Mouse (Mus musculus): ENCODE results near the gene Lztr1. TPM values are rescaled to one million over a fixed set of nuclear protein-coding genes. Genes with fewer than 3 reads are reported as not detected.
A peak's percentile ranks its signal among the peaks of the same experiment; 100 is the strongest.

The Lztr1 gene
- total RNA-seq, 2 experiments from 2014 or later, result 27.1 to 39.5 TPM

DNA sequence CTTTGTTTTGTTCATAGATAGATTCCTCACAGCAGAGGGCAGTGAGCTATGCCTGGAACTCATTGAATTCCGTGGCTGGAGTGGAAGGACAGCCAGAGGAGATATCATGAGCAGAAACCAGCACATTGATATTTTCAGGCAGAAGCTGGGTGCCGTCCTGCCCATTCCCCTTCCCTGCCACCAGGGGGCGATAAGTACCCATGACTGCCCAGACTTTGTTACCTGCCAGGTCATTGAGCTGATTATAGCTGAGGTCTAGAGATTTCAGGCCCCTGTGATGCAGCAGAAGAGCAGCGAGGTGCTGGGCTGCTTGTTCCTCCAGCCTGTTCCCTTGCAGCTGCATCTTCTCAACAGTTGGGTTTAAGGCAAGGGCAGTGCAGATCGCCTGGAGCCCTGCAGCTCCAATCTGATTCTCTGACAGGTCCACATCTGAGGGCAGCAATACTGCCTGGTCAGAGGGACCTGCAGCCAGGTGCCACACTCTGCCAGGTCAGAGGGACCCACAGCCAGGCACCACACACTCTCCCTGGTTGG is 49.5 kb downstream of the Lztr1 start:
- peak; percentile 67 for DNase-seq

DNA sequence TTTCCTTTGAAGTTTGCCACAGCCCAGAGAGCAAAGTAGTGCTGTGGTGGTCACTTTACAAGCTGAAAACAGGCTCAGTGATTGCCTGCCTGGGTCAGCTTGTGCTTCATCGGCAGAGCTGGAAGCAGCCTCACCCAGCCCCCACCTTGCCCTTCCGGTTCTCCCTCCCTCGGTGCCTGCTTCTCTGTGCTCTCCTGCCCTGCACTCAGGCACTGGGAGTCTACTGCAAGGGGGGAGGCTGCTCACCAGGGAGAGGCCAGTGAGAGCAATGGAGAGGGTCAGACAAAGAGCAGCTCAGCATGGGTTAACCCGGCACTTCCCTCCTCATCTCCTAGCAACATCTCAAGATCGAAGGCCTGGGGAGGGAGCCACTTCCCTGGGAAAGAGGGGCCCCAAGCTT is 50.3 kb downstream of the Lztr1 start:
- no peak for DNase-seq

DNA sequence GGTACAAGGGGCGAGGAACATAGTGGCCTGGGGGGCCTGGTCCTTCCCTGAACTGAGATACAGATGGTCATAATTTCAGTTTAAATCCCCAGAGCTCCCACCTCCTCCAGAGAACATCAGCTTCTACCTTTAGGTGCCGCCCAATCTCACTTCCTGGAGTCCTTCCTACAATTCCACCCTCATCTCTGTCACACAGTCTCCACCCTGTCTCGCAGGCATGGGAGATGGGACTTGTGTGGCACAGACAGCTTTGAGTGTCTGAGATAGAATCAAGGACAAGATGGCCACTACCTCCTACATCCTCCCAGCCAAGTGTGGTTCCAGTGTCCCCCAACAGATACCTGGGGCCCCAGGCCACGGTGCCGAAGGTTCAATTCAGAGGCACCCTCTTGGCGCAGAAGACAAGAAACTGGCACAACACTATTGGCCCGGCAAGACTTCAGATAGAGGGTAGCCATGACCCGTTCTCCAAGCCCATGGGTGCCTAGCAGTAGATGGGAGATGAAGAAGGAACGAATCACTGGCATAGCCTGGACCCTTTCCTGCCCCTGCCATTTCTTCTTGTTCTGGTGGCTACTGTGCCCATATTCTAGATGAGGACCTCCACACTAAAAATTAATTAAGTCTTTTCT is 51.0 kb downstream of the Lztr1 start:
- no peak for DNase-seq

DNA sequence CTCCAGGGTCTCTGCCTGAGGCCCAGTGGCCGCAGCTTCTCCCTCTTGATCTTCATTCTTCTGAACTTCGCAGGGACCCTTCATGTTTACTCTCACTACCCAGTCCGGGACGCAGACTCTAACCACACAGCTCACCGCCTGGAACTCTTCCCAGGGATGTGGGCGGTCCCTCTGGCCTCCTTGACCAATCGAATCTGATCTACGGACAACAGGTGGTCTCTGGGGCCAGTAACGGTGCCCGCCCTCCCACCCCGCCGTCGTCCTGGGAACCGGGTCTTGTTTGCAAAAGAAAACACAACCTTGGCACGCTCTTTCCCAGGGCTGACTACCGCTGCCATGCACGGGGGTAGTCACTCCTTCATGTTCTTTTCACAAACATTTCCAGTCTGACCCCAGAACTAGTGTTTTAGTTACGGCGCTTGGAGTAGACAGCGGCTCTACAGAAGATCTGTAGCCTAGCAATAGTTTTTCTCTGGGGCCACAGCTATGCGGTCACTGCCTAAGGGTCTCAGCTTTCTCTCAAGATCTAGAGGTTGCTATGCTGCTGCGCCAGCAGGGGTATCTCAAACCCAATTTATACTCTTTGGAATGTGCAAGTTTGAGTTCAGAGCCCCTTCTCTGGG is 52.8 kb downstream of the Lztr1 start, which contains the start of gene Lrrc74b:
Lrrc74b (minus strand) TSS at position 120 of the 623 bp plus-strand sequence.
- peak; percentile 76 for DNase-seq

DNA sequence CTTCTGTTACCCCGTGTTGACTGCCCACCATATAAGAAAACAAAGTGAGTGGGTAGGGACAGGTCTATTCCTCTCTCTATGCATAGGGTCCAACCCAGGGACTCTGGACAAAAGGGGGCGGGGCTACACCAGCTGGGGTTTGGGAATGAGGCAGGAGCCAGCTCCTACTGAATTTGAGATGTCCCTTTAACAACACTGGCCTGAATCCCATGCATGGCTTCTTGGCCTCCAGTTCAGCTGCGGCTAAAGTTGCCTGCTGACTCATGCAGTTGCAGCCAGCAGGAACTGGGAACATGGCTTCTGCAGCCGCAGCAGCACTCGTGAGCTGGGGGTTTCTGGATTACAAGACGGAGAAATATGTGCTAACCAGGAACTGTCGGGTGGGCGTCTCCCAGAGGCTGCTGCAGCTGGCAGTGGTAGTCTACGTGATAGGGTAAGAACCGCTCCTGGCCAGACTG is 53.3 kb downstream of the Lztr1 start, which contains the start of gene P2rx6:
P2rx6 (plus strand) TSS at position 135 of the 458 bp plus-strand sequence.
- peak; percentile 70 for DNase-seq

DNA sequence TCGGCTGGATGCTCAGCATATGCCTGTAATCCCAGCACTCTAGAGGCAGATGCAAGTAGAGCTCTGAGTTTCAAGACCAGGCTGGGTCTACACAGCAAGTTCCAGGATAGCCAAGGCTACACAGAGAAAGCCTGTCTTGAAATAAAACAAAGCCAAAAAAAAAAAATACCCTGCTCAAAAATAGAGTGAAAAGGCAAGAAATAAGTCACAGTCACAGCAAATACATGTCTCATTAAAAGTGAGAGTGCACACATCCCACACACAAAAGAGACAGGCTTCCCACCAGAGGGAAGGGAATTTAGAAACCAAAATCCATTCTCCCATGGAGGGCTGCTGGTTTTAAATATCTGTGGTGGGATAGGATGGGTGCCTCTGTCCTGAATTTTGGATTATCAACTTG is 55.1 kb downstream of the Lztr1 start:
- no peak for DNase-seq

- no peak for DNase-seq
Observed at GRCm38 (mm10) chr16:17564221-17564620, 55.7 kb downstream of the Lztr1 start.

DNA sequence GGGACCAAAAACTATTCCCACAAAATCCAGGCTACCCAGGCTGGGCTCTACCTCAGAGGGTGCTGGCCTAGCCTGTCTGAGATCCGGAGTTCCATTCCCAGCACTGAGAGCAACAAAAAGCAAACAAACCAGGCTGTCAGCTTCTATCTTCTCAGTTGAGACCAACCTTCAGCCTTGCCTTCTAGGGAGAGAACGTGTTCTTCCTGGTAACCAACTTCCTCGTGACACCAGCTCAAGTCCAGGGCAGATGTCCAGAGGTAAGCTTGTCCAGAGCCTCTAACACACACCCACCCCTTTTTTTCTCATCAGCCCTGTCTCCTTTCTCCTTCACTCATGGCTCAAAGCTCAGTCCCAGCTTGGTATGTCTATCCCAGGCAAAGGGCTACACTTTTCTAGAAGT is 56.3 kb downstream of the Lztr1 start:
- DNase-seq, result no peak

- DNase-seq, result no peak
Observed at GRCm38 (mm10) chr16:17566186-17566585, 57.7 kb downstream of the Lztr1 start.

Other genes with a start within 250 kb of the Lztr1 start
- 1 to 10 TPM; 1.9 to 3.0 TPM for gene Tmem191c, start 232.6 kb upstream of the Lztr1 start, total RNA-seq (2021)
- 1 to 10 TPM; 1.0 to 1.2 TPM for gene Serpind1, start 177.3 kb upstream of the Lztr1 start, total RNA-seq (2021)
- 10 to 100 TPM; 12.0 to 14.3 TPM for gene Snap29, start 102.7 kb upstream of the Lztr1 start, total RNA-seq (2021)
- 10 to 100 TPM; 19.5 to 23.9 TPM for gene Pi4ka, start 102.4 kb upstream of the Lztr1 start, total RNA-seq (2021)
- 10 to 100 TPM; 24.4 to 26.7 TPM for gene Crkl, start 56.7 kb upstream of the Lztr1 start, total RNA-seq (2021)
- gene Aifm3, start 19.1 kb upstream of the Lztr1 start, total RNA-seq (2021), result under 1 TPM; 0.27 to 0.28 TPM
- gene Thap7, start 22.4 kb downstream of the Lztr1 start, total RNA-seq (2021), result 10 to 100 TPM; 14.7 to 15.0 TPM
- gene Lrrc74b, start 52.6 kb downstream of the Lztr1 start, total RNA-seq (2021), result 1 to 10 TPM; 1.4 to 3.7 TPM
- 1 to 10 TPM; 5.4 to 7.3 TPM for gene P2rx6, start 53.2 kb downstream of the Lztr1 start, total RNA-seq (2021)
- gene Slc7a4, start 74.5 kb downstream of the Lztr1 start, total RNA-seq (2021), result 1 to 10 TPM; 1.6 to 2.7 TPM
- 10 to 100 TPM; 13.6 to 21.6 TPM for gene Smpd4, start 110.7 kb downstream of the Lztr1 start, total RNA-seq (2021)
- 1 to 10 TPM; 2.2 to 2.5 TPM for gene Ccdc74a, start 137.8 kb downstream of the Lztr1 start, total RNA-seq (2021)
- 10 to 100 TPM; 24.5 to 34.9 TPM for gene Med15, start 224.2 kb downstream of the Lztr1 start, total RNA-seq (2021)

All from gastrocnemius, postnatal 10 days (tissue).